Mouse (Mus musculus): ENCODE measurements around the gene Pitpnm1. TPM values are rescaled to one million over a fixed set of nuclear protein-coding genes. Genes with fewer than 3 reads are reported as not detected.
"Not testable (repeated sequence)": the region's sequence is repeated elsewhere in the genome, so short reads cannot be mapped to it uniquely, and the experiment has no call there.

The Pitpnm1 gene
- total RNA-seq, 2 experiments from 2014 or later = 2.8 to 5.7 TPM

DNA sequence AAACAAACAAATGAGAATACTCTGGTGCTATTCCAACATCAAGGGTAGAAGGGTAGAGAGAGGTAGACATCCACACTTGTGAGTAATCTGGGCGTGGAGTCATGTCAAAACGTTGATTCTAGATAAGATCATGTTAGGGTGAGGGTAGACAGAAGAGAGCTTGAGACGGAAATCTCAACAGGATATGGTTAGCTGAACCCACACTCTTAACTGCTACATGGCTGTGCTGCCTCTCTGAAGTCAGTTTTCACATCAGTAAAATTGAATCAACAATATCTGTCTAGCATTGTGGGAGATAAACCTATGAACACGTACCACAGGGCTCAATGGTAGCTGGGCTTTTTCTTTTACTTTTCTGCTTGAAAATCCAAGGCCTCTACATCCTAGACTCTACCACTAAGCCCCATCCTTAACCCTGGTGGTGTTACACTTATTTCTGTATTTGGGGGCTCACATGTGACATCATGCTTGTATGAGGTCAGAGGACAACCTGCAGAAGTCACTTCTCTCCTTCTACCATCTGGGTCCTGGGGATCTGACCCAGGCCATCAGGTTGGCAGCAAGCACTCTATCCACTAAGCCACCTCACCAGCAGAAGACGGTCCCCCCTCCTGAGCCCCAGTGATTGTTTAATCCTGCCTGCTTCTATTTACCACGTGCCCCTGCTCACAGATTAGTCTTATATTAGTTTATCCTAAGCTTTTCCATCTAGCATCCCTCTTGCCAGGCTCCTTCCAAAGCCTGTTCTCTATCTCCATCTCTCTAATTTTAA lies 20.1 kb downstream of the Pitpnm1 start:
- no peak for DNase-seq

DNA sequence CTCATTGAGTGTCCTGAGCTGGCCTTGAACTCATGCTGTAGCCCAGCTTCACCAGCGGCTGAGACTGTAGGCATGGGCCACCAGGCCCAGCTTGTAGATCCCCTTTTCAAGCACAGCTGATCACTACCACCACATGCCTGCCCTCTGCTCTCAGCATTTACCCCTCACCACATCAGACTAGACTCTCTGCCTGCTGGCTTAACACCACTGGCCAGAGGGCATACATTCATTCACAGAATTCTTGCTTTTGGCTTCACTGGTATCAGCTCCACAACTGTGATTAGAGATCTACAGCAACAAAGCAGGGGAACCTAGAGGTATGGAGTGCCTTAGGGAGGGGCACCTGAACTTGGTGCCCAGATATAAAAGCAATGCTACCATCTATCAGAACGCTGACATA lies 20.7 kb downstream of the Pitpnm1 start:
- DNase-seq = no peak

DNA sequence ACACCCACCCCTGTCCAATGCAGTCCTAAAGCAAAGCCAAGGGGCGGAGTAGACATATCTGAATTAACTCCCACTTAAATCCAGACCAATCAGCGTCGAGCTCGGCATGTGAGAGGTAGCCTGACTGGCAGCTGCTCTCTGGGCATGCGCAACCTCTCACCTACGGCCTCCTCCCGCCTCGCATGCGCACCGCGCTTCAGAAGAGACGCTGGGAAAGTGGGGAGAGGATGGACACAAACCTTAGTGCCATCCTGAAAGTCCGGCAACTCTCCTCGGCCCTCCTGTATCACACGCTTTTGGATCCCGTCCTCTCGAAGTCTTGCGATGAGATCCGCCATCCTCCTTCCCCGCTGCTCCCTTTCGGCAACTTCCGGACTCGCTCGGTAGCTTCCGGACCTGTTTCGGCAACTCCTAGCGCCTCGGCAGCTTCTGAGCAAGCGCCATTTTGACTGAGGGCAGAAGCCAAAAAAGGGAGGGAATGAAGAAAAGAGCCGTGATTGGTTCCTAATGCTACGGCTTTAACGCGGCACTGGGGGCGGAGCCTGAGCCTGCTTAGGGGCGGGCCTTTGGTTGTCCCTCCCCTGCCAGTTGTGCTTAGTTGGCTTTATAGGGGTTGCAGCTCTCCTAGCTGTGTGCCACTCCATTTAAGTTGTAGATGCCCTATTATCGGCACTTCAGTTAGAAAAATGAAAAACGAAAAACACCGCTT lies 21.5 kb downstream of the Pitpnm1 start:
- peak; percentile 97 for DNase-seq

DNA sequence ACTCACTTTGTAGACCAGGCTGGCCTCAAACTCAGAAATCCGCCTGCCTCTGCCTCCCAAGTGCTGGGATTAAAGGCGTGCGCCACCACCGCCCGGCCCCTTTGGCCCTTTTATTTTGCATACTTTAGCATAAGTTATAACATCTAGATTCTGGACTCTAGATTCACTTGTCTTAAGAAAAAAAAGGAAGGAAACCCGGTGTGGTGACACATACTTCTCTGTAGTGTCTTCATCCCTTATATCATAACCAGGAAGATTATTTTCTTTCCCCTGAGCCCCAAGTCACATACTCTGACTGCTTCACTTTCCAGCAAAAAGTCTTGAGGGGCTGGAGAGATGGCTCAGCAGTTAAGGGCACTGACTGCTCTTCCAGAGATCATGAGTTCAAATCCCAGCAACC lies 22.1 kb downstream of the Pitpnm1 start:
- not testable (repeated sequence) for DNase-seq

DNA sequence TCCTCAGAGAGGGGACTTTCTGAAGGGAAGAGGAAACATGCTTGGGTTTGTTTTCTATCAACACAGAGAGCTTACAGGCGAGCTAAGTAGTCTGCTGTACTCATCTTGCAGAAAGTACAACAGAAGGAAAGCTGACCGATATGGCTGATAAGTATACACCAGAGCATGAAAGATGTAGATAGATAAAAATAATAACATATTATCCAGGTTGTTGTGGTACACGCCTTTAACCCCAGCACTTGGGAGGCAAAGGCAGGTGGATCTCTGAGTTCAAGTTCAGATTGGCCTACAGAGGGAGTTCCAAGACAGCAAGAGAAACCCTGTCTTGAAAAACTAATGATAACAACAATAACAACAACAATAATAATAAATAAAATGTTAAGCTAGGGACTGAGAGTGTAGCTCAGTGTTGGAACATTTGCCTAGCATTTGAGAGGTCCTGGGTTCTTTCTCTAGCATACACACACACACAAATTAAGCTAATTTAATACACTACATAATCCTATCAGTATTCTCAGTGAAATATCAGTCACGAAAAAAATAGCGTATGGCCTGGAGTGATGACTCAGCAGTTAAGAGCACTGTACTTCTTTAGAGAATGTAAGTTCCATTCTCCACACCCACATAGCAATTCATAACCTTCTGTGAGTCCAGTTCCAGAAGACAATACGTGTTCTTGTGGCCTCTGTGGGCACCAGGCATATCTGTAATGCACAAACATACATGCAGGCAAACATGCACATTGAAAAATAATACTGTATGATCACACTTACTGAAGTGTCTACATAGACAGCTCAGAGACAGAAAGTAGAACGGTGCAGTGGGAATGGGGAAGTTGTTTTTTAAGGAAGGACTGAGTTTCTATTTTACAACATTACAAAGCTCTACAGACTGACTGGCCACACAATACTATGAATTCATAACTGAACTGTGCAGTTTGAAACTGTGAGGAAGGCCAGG lies 22.9 kb downstream of the Pitpnm1 start:
- no peak for DNase-seq

DNA sequence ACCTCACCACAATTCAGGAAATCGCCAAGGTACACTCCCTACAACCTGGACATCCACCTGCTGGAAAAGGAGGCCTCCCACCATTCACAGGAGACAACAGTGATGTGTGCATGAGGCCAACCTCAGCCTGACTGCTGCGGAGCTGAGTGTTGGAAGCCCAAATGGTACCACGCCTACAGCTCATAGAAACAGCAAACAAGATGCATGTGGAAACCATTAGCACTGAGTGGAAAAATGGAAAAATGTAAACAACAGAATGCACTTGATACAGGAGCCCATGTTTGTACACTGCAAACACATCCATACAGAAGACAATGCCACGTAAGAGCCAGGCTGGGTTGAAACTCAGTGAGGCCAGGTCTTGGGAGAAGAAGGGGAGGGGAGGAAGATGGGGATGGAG lies 24.6 kb downstream of the Pitpnm1 start:
- no peak for DNase-seq

DNA sequence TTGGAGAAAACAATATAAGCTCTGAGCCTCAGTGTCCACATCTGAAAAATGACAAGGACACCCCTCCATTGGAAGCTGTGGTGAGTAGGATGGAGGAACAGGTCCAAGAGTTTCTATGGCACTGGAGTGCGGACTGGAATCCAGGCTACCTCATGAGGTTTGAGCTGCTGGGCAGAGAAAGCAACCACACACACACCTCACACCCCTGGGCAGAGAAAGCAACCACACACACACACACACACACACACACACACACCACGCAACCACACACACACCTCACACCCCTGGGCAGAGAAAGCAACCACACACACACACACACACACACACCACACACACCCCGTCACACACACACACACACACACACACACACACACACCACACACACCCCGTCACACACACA lies 25.5 kb downstream of the Pitpnm1 start:
- DNase-seq = not testable (repeated sequence)

GRCm38 (mm10) chr19:4125741-4126696 lies 26.2 kb downstream of the Pitpnm1 start, which contains the start of gene Aip:
TSS of gene Aip (minus strand) at chr19:4125858.
- peak; percentile 99 for DNase-seq

GRCm38 (mm10) chr19:4126759-4127495 lies 27.1 kb downstream of the Pitpnm1 start:
- no peak for DNase-seq

- no peak for DNase-seq
Observed at GRCm38 (mm10) chr19:4129462-4129861, 29.7 kb downstream of the Pitpnm1 start.

DNA sequence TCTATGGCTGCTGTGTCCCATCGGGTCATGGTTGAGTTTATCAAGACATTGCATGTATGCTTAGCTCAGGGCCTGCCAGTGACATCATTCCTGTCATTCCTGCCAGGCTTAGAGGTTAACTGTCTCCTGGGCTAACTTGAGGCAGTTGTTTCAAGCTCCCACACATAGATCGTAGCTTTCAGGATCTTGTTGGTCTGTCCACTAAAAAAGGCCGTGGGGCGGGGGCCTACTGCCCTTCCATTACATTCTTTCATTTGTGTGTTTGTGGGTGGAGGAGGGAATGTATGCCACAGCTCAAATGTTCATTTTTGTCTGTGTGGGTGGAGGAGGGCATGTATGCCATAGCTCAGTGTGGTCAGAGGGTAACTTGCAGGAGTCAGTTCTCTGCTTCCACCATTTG lies 30.3 kb downstream of the Pitpnm1 start:
- no peak for DNase-seq

DNA sequence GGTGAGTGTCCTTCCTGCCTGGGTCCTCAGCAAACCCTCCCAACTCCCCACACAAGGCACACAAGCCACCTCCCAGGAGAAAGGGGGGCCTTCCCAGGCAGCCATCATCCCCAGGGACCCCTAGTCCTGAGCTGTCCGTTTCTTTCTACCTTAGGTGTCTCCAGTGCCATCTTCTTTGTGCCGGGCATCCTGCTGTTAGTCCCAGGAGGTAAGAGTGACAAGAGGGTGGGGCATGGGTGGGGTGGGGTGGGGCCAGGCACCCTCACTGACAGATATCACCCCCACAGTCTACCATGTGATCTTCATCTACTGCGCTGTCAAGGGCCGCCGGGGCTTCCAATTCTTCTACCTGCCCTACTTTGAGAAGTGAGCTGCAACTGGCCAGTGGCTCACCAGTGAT lies 31.3 kb downstream of the Pitpnm1 start:
- DNase-seq = no peak

DNA sequence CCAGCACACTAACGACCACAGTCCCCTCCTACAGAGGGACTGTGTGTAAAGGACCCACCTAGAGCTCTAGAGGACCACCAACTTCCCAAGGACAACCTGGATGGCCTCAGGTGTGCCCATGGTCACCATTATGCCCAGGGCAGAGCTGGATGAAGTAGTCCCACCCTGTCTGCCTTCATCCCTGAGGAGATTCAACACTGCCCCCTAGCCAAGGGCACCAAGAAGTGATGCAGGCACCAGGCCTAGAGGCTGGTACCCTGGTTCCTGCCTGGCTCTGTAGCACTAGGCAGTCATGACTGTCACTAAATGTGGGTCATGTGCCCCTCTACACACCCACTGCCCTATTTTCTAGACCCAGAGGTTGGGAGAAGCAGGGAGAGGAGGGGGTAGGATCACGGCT lies 32.0 kb downstream of the Pitpnm1 start:
- no peak for DNase-seq

- no peak for DNase-seq
Observed at GRCm38 (mm10) chr19:4134354-4134753, 34.6 kb downstream of the Pitpnm1 start.

- DNase-seq = not testable (repeated sequence)
Observed at GRCm38 (mm10) chr19:4135229-4135962, 35.6 kb downstream of the Pitpnm1 start.

DNA sequence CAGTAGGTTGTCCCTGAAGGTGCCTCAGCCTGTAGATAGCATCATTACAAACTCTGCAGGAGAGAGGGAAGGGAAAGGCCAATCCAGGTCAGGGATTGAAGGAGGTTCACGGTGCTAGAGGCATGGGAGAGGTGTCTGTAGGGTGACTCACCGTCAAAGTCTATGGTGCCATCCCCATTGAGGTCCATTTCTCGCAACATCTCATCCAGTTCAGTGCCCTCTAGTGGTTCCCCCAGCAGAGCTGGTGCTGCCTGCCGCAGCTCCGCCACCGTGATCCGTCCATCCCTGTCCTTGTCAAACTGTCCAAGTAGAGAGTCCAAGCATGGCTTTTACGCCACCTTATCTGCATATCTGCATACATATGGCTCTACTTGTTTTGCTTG lies 36.2 kb downstream of the Pitpnm1 start:
- not testable (repeated sequence) for DNase-seq

GRCm38 (mm10) chr19:4136463-4136862 lies 36.7 kb downstream of the Pitpnm1 start:
- DNase-seq = no peak

GRCm38 (mm10) chr19:4137913-4138312 lies 38.1 kb downstream of the Pitpnm1 start:
- no peak for DNase-seq

DNA sequence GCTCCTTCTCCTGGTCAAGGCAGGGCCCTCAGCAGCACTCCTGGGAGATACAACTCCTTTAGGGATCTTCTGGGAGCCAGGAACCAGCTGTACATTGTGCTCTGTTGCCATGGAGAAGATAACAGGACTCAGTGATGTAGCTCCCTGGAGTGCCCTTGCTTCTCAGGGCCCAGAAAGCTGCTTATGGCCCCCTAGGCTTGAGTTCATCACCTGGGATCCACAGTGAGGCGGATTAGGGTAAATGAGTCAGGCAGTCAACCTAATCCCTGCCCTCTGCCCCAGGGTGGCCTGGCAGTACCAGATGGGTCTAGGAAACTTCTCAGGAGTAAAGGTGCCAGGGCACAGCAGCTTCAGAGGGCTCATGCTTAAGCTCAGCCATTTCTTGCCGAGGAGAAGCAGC lies 39.6 kb downstream of the Pitpnm1 start, which contains the start of gene Gpr152:
Gene Gpr152, plus strand, starts transcription at position 342 of the 400 bp plus-strand sequence.
- DNase-seq = no peak

DNA sequence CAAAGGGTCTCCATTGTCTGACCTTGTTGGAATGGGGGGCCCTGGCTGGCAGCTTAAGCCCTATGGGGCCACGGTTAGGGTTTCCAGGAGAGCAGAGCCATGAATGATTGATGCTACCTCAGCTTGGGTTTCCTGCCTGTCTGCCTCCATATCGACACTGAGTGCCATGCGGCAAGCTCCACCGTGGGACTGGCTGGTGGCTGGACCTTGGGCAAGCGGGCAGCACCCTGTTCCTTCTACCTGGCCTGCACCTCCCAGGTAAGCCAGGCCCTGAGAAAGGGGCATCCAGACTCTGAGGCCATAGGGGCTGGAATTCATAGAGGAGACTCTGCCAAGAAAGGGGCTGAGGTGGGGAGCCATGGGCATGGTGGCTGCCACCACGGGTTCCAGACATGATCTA lies 40.3 kb downstream of the Pitpnm1 start:
- no peak for DNase-seq
